Mouse (Mus musculus) ES-E14 (cell line): ENCODE results near the gene Myh6. TPM values are rescaled to one million over a fixed set of nuclear protein-coding genes. Genes with fewer than 3 reads are reported as not detected.
"Not testable (repeated sequence)": the region's sequence is repeated elsewhere in the genome, so short reads cannot be mapped to it uniquely, and the experiment has no call there.

Experiments used
- DNase-seq: peaks from one replicate; pipeline ENCODE4 v3.0.0-alpha.2; 2013; ENCODE audit warnings: low read depth, low spot score
- H3K27ac ChIP-seq: 2 replicates; pipeline ENCODE4 v1.5.1; 2012; ENCODE audit warnings: low read depth, mild to moderate bottlenecking, low read length, moderate library complexity, mixed read lengths; ENCODE audit not compliant: poor library complexity, insufficient read depth, severe bottlenecking
- H3K36me3 ChIP-seq: 2 replicates; pipeline ENCODE4 v1.6.1; 2012; ENCODE audit warnings: mild to moderate bottlenecking, low read length, moderate library complexity, mixed read lengths; ENCODE audit not compliant: control insufficient read depth, poor library complexity, insufficient read depth, severe bottlenecking
- H3K4me1 ChIP-seq, 2 experiments: fragments of 150-350 bp in 1 of 2; sonication (generic) in 1 of 2; 2 replicates each; pipeline ENCODE4 v1.6.1; 2012; ENCODE audit warnings: low read length in 2 of 2, mild to moderate bottlenecking in 1 of 2, mixed read lengths in 1 of 2; ENCODE audit not compliant: control insufficient read depth in 2 of 2, insufficient read depth in 2 of 2, poor library complexity in 1 of 2
- H3K4me3 ChIP-seq, 2 experiments: fragments of 150-350 bp in 1 of 2; sonication (generic) in 1 of 2; 2 replicates each; pipeline ENCODE4 v1.5.1; 2012; ENCODE audit warnings: low read length in 2 of 2, low read depth in 1 of 2, mild to moderate bottlenecking in 1 of 2, mixed read lengths in 1 of 2; ENCODE audit not compliant: insufficient read depth in 1 of 2, poor library complexity in 1 of 2, severe bottlenecking in 1 of 2
- H3K9ac ChIP-seq: 2 replicates; pipeline ENCODE4 v1.6.1; 2012; ENCODE audit warnings: low read depth, mild to moderate bottlenecking, low read length, mixed read lengths; ENCODE audit not compliant: poor library complexity, insufficient read depth, severe bottlenecking
- H3K9me3 ChIP-seq: fragments of 150-350 bp; sonication (generic); 2 replicates; pipeline ENCODE4 v1.6.1; 2012; ENCODE audit warnings: low read depth, mild to moderate bottlenecking, low read length; ENCODE audit not compliant: control insufficient read depth, insufficient read depth
- CHD2 ChIP-seq: IDR thresholded peaks from 2 replicates; pipeline ENCODE4 v1.6.1; 2014; ENCODE audit warnings: mild to moderate bottlenecking, low read depth, low read length, inconsistent platforms
- HCFC1 ChIP-seq: IDR thresholded peaks from 2 replicates; pipeline ENCODE4 v1.6.1; 2012; ENCODE audit warnings: low read length, inconsistent platforms, borderline replicate concordance; ENCODE audit not compliant: insufficient read depth
- MAFK ChIP-seq: IDR thresholded peaks from 2 replicates; pipeline ENCODE4 v1.6.1; 2014; ENCODE audit warnings: mild to moderate bottlenecking, low read depth, low read length, inconsistent platforms; ENCODE audit not compliant: insufficient read depth
- ZC3H11A ChIP-seq: IDR thresholded peaks from 2 replicates; pipeline ENCODE4 v1.6.1; 2012; ENCODE audit warnings: low read depth, mild to moderate bottlenecking, inconsistent platforms, low read length, borderline replicate concordance
- ZNF384 ChIP-seq: IDR thresholded peaks from 2 replicates; pipeline ENCODE4 v1.6.1; 2012; ENCODE audit warnings: low read depth, low read length, inconsistent platforms
- in situ Hi-C, 2 experiments: fragments of 600-800 bp; cut with MboI; formaldehyde crosslinking; loops; one replicate each; pipeline ENCODE4 v1.15.1; 2025; ENCODE audit warnings: low sequenced_read_pairs in 2 of 2, inconsistent platforms in 1 of 2; ENCODE audit not compliant: unreplicated experiment in 2 of 2
- total RNA-seq: library from RNA; depleted of rRNA; stranded (reverse); fragments of 300-350 nt; gene quantifications from 2 replicates; pipeline ENCODE4 v1.2.3, GENCODE M21; 2012

The Myh6 gene
- total RNA-seq, 1 experiment: 7.1 TPM

- in situ Hi-C loops: no loop called here
- Histone ChIP-seq H3K27ac (no peak within 1 kb of the TSS), H3K4me3 (no peak within 1 kb of the TSS), H3K4me1 (peaks cover 0 to 6% of the 10 kb centered on the region in 2 experiments; a peak in 1 of 4 replicates), H3K9me3 (no peaks in the 10 kb centered on the region), H3K9ac (no peak within 1 kb of the TSS), H3K36me3 (no peaks in the 10 kb centered on the region)
- DNase-seq: no peak
- TF ChIP-seq HCFC1: no peak
- no peak for TF ChIP-seq CHD2
- TF ChIP-seq MAFK: no peak
- TF ChIP-seq ZC3H11A: no peak
Observed at GRCm38 (mm10) chr14:54994136-54994868, 27.6 kb upstream of the Myh6 start, which contains the start of gene Myh7. Gene Myh7, minus strand, starts transcription at chr14:54994626.

- Histone ChIP-seq H3K27ac (no peak overlapping the region), H3K4me1 (peaks cover 0 to 6% of the 10 kb centered on the region in 2 experiments; a peak in 1 of 4 replicates), H3K9me3 (no peaks in the 10 kb centered on the region), H3K9ac (no peak overlapping the region), H3K36me3 (no peaks in the 10 kb centered on the region), H3K4me3 (no peak overlapping the region)
- DNase-seq: no peak
- TF ChIP-seq CHD2 (no peak), HCFC1 (no peak), MAFK (no peak), ZC3H11A (no peak), ZNF384 (no peak)
- in situ Hi-C loops: no loop called here
Observed at GRCm38 (mm10) chr14:54993636-54994035, 26.9 kb upstream of the Myh6 start.

- no peaks in the 10 kb centered on the region for H3K36me3 ChIP-seq
- no peak overlapping the region for H3K27ac ChIP-seq
- in situ Hi-C loops: no loop called here
- H3K4me3 ChIP-seq: no peak overlapping the region
- H3K9ac ChIP-seq: no peak overlapping the region
- H3K9me3 ChIP-seq: no peaks in the 10 kb centered on the region
- TF ChIP-seq ZNF384 (no peak), HCFC1 (no peak), CHD2 (no peak), ZC3H11A (no peak), MAFK (no peak)
- peaks cover 0 to 6% of the 10 kb centered on the region in 2 experiments; a peak in 1 of 4 replicates for H3K4me1 ChIP-seq
- no peak for DNase-seq
Observed at GRCm38 (mm10) chr14:54992196-54992595, 25.5 kb upstream of the Myh6 start.

GRCm38 (mm10) chr14:54989886-54990441 is 23.2 kb upstream of the Myh6 start:
- no peak for DNase-seq
- Histone ChIP-seq H3K4me1 (peaks cover 0 to 3% of the 10 kb centered on the region in 2 experiments; a peak in 1 of 4 replicates), H3K27ac (no peak overlapping the region), H3K9ac (no peak overlapping the region), H3K9me3 (no peaks in the 10 kb centered on the region), H3K4me3 (no peak overlapping the region), H3K36me3 (no peaks in the 10 kb centered on the region)
- TF ChIP-seq CHD2: no peak
- no peak for TF ChIP-seq ZC3H11A
- TF ChIP-seq ZNF384: no peak
- no peak for TF ChIP-seq MAFK
- TF ChIP-seq HCFC1: no peak
- in situ Hi-C loops: no loop called here

- Histone ChIP-seq H3K27ac (no peak overlapping the region), H3K9me3 (no peaks in the 10 kb centered on the region), H3K4me3 (no peak overlapping the region), H3K9ac (no peak overlapping the region), H3K4me1 (no peaks in the 10 kb centered on the region), H3K36me3 (no peaks in the 10 kb centered on the region)
- TF ChIP-seq ZNF384: no peak
- TF ChIP-seq CHD2: no peak
- TF ChIP-seq HCFC1: no peak
- no peak for TF ChIP-seq MAFK
- TF ChIP-seq ZC3H11A: no peak
- DNase-seq: no peak
- in situ Hi-C loops: no loop called here
Observed at GRCm38 (mm10) chr14:54988882-54989281, 22.2 kb upstream of the Myh6 start.

- H3K4me3 ChIP-seq, H3K4me1 ChIP-seq, H3K27ac ChIP-seq, H3K9ac ChIP-seq, in situ Hi-C loops, H3K9me3 ChIP-seq, H3K36me3 ChIP-seq, DNase-seq: not testable (repeated sequence)
Observed at GRCm38 (mm10) chr14:54988350-54988874, 21.7 kb upstream of the Myh6 start.
